18 mouse cellular contexts compared by ENCODE assay signal in genomic region chr2:57264912-57265311, GRCm38 (mm10).
"Had no signal": no experiment of that assay in that cellular context is flagged by ENCODE, and none has a peak within 500 bp of the region (broad histone marks: within the 10 kb centered on the region; RNA-seq: fewer than 3 reads in every experiment).

No protein-coding gene starts in this region.

- H3K9ac ChIP-seq: lung, embryonic 14.5 days; midbrain, embryonic 13.5 days; neural tube, embryonic 13.5 days; neural tube, embryonic 15.5 days had no signal

- DNase-seq: lung, adult 18-20 months; lung, embryonic 14.5 days; lung, postnatal 10 days; lung, postnatal 4 days; retina, postnatal 1 day; right cerebral cortex, adult 18-20 months; right cerebral cortex, postnatal 25 days; right cerebral cortex, postnatal 4 days; spleen, adult 18-20 months; thymus, adult 18-20 months; thymus, postnatal 14 days; thymus, postnatal 36 days had no signal

- H3K27me3 ChIP-seq: neural tube, embryonic 13.5 days; neural tube, embryonic 15.5 days had no signal

- H3K4me1 ChIP-seq: neural tube, embryonic 15.5 days had no signal

- ATAC-seq: midbrain, embryonic 13.5 days; midbrain, embryonic 16.5 days had no signal

- H3K4me3 ChIP-seq: midbrain, embryonic 10.5 days; midbrain, embryonic 13.5 days; myocyte; neural tube, embryonic 13.5 days; neural tube, embryonic 15.5 days had no signal

- H3K4me2 ChIP-seq: lung, embryonic 14.5 days; midbrain, embryonic 13.5 days; neural tube, embryonic 13.5 days; neural tube, embryonic 15.5 days had no signal

- H3K9me3 ChIP-seq: midbrain, embryonic 10.5 days; midbrain, embryonic 13.5 days; neural tube, embryonic 13.5 days; neural tube, embryonic 15.5 days had no signal

- H3K27ac ChIP-seq: midbrain, embryonic 10.5 days; midbrain, embryonic 13.5 days; neural tube, embryonic 13.5 days; neural tube, embryonic 15.5 days had no signal

- H3K36me3 ChIP-seq: midbrain, embryonic 10.5 days; midbrain, embryonic 13.5 days; neural tube, embryonic 13.5 days; neural tube, embryonic 15.5 days had no signal
